Mouse (Mus musculus) erythroblast, embryonic 14.5 days (primary cell): ENCODE results near the gene Ifit1bl1.

Source experiments
- GATA1 ChIP-seq: IDR thresholded peaks from 2 replicates; pipeline ENCODE4 v1.6.1; 2012; ENCODE audit warnings: low read length, inconsistent platforms, mixed read lengths
- TAL1 ChIP-seq: IDR thresholded peaks from 3 replicates; pipeline ENCODE4 v1.6.1; 2012; ENCODE audit warnings: low read length, inconsistent platforms, mixed read lengths

DNA sequence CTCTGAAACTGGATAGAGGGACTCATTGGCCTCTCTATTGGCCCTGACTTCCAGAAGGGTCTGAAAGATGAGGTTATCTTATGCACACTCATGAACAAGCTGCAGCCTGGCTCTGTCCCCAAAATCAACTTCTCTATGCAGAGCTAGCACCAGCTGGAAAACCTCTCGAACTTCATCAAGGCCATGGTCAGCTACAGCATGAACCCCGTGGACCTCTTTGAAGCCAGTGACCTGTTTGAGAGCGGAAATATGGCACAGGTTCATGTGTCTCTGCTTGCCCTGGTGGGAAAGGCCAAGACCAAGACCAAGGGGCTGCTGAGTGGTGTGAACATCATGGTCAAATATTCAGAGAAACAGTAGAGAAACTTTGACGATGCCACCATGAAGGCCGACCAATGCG, 22.0 kb upstream of the Ifit1bl1 start:
- TF ChIP-seq GATA1, result no peak
- no peak for TF ChIP-seq TAL1
